Mouse (Mus musculus) midbrain, embryonic 14.5 days (tissue): Measurements from ENCODE around the gene Coq2. TPM values are rescaled to one million over a fixed set of nuclear protein-coding genes. Genes with fewer than 3 reads are reported as not detected.
A peak's percentile ranks its signal among the peaks of the same experiment; 100 is the strongest.

Source experiments
- ATAC-seq: fragments of 200-750 bp; cut with Nextera tagmentation; 2 replicates; pipeline ENCODE4 v1.8.0; 2017; ENCODE audit warnings: moderate number of reproducible peaks, moderate library complexity; ENCODE audit not compliant: low FRiP score, low TSS enrichment
- DNase-seq: peaks from one replicate; pipeline ENCODE4 v3.0.0-alpha.2; 2015
- H3K27ac ChIP-seq: fragments of 300-500 bp; sonication (generic); replicated peaks from 2 replicates; pipeline ENCODE4 v1.5.1; 2014; ENCODE audit warnings: mild to moderate bottlenecking, low read depth, low read length, moderate library complexity
- H3K27me3 ChIP-seq: fragments of 300-500 bp; sonication (generic); 2 replicates; pipeline ENCODE4 v1.6.1; 2014; ENCODE audit warnings: low read length, control low read depth, mixed read lengths; ENCODE audit not compliant: control insufficient read depth, insufficient read depth
- H3K36me3 ChIP-seq: fragments of 300-500 bp; sonication (generic); 2 replicates; pipeline ENCODE4 v1.6.1; 2014; ENCODE audit warnings: low read length, control low read depth; ENCODE audit not compliant: control insufficient read depth, insufficient read depth
- H3K4me1 ChIP-seq: fragments of 300-500 bp; sonication (generic); 2 replicates; pipeline ENCODE4 v1.6.1; 2014; ENCODE audit warnings: mild to moderate bottlenecking, antibody characterized with exemption, low read length, control low read depth; ENCODE audit not compliant: control insufficient read depth, insufficient read depth
- H3K4me2 ChIP-seq: fragments of 300-500 bp; sonication (generic); 2 replicates; pipeline ENCODE4 v1.6.1; 2014; ENCODE audit warnings: mild to moderate bottlenecking, low read length, moderate library complexity
- H3K4me3 ChIP-seq: fragments of 300-500 bp; sonication (generic); replicated peaks from 2 replicates; pipeline ENCODE4 v1.5.1; 2014; ENCODE audit warnings: low read depth, low read length
- H3K9ac ChIP-seq: fragments of 300-500 bp; sonication (generic); replicated peaks from 2 replicates; pipeline ENCODE4 v1.6.1; 2014; ENCODE audit warnings: mild to moderate bottlenecking, low read length, moderate library complexity
- H3K9me3 ChIP-seq: fragments of 300-500 bp; sonication (generic); 2 replicates; pipeline ENCODE4 v1.6.1; 2016; ENCODE audit warnings: low read length, control low read depth, mixed read lengths; ENCODE audit not compliant: control insufficient read depth
- WGBS: fragments of 180-500 bp; shearing (Covaris S2); extraction: QIAGEN DNeasy Blood & Tissue Kit; methylation state at CpG from one replicate; pipeline ENCODE4 v1.1.7; 2014; 5-methylcytosine and 5-hydroxymethylcytosine counted together
- polyA plus RNA-seq: library from polyadenylated mRNA; unstranded; fragments of >200 nt; fragmentation: Nextera tagmentation; extraction: Ambion mirVana; gene quantifications from 2 replicates; pipeline ENCODE4 v1.2.1, GENCODE M21; 2014

The Coq2 gene
- 52.1 and 54.8 TPM in 2 replicates for polyA plus RNA-seq

GRCm38 (mm10) chr5:100674711-100675376, at the start of gene Coq2:
Gene Coq2 (minus strand): TSS chr5:100675140.
- Histone ChIP-seq H3K27ac (peak within 1 kb of the TSS; percentile 63), H3K9ac (peak within 1 kb of the TSS; percentile 81), H3K4me2 (peak within 1 kb of the TSS; percentile 73), H3K4me1 (peaks cover 11% of the 10 kb centered on the region), H3K9me3 (no peaks in the 10 kb centered on the region), H3K27me3 (no peaks in the 10 kb centered on the region), H3K36me3 (no peaks in the 10 kb centered on the region; the same call in 1 of the 2 replicates), H3K4me3 (peak within 1 kb of the TSS; percentile 73)
- ATAC-seq (peak; percentile 65; the same call in 1 of the 2 replicates), DNase-seq (peak; percentile 90)
- WGBS = 11% methylated on average over 17 of the region's 17 CpGs

GRCm38 (mm10) chr5:100719235-100720088, 44.5 kb upstream of the Coq2 start, which contains the start of gene Hpse:
Gene Hpse (minus strand): TSS chr5:100719716.
- Histone ChIP-seq H3K4me2 (peak within 1 kb of the TSS; percentile 89), H3K4me1 (0 out of 2 replicates have a peak, but pooled peaks cover 4% of the 10 kb centered on the region), H3K36me3 (no peaks in the 10 kb centered on the region), H3K27ac (no peak within 1 kb of the TSS), H3K4me3 (peak within 1 kb of the TSS; percentile 45), H3K27me3 (peaks cover 10% of the 10 kb centered on the region), H3K9ac (peak within 1 kb of the TSS; percentile 46), H3K9me3 (no peaks in the 10 kb centered on the region)
- DNase-seq = peak; percentile 48
- ATAC-seq = 0 out of 2 replicates have a peak, but pooled peaks have one; percentile 43
- under 1% methylated on average over 52 of the region's 56 CpGs for WGBS

- WGBS = 95% methylated on average over 15 of the region's 15 CpGs
- ATAC-seq = no peak
- no peak overlapping the region for H3K9ac ChIP-seq
- H3K4me3 ChIP-seq = no peak overlapping the region
- DNase-seq = no peak
- no peak overlapping the region for H3K4me2 ChIP-seq
- H3K9me3 ChIP-seq = no peaks in the 10 kb centered on the region
- no peaks in the 10 kb centered on the region for H3K36me3 ChIP-seq
- H3K27me3 ChIP-seq = peaks cover 10% of the 10 kb centered on the region
- 0 out of 2 replicates have a peak, but pooled peaks cover 4% of the 10 kb centered on the region for H3K4me1 ChIP-seq
- H3K27ac ChIP-seq = no peak overlapping the region
These were observed 41.8 kb upstream of the Coq2 start for GRCm38 (mm10) chr5:100716762-100717161.

- Histone ChIP-seq H3K36me3 (no peaks in the 10 kb centered on the region), H3K4me1 (no peaks in the 10 kb centered on the region), H3K27me3 (no peaks in the 10 kb centered on the region), H3K27ac (no peak overlapping the region), H3K9ac (no peak overlapping the region), H3K9me3 (no peaks in the 10 kb centered on the region), H3K4me3 (no peak overlapping the region), H3K4me2 (no peak overlapping the region)
- DNase-seq (no peak), ATAC-seq (no peak)
- WGBS = 94% methylated on average over 6 of the region's 6 CpGs
These were observed 36.3 kb upstream of the Coq2 start for GRCm38 (mm10) chr5:100711219-100711618.

- Histone ChIP-seq H3K9ac (no peak overlapping the region), H3K4me2 (no peak overlapping the region), H3K9me3 (no peaks in the 10 kb centered on the region), H3K4me3 (no peak overlapping the region), H3K27ac (no peak overlapping the region), H3K27me3 (no peaks in the 10 kb centered on the region), H3K4me1 (no peaks in the 10 kb centered on the region), H3K36me3 (no peaks in the 10 kb centered on the region)
- 63% methylated on average over 2 of the region's 2 CpGs for WGBS
- DNase-seq (no peak), ATAC-seq (no peak)
These were observed 35.1 kb upstream of the Coq2 start for GRCm38 (mm10) chr5:100710012-100710411.

- Histone ChIP-seq H3K4me1 (no peaks in the 10 kb centered on the region), H3K9me3 (no peaks in the 10 kb centered on the region), H3K9ac (no peak overlapping the region), H3K4me3 (no peak overlapping the region), H3K36me3 (no peaks in the 10 kb centered on the region), H3K27ac (no peak overlapping the region), H3K27me3 (no peaks in the 10 kb centered on the region), H3K4me2 (no peak overlapping the region)
- no peak for DNase-seq
- WGBS = 92% methylated on average over 6 of the region's 6 CpGs
- no peak for ATAC-seq
These were observed 34.1 kb upstream of the Coq2 start for GRCm38 (mm10) chr5:100709035-100709434.

- H3K4me2 ChIP-seq = no peak overlapping the region
- WGBS = 44% methylated on average over 8 of the region's 8 CpGs
- no peak for ATAC-seq
- no peak overlapping the region for H3K4me3 ChIP-seq
- H3K9me3 ChIP-seq = no peaks in the 10 kb centered on the region
- no peak for DNase-seq
- H3K27me3 ChIP-seq = no peaks in the 10 kb centered on the region
- H3K4me1 ChIP-seq = no peaks in the 10 kb centered on the region
- H3K9ac ChIP-seq = no peak overlapping the region
- H3K27ac ChIP-seq = no peak overlapping the region
- H3K36me3 ChIP-seq = no peaks in the 10 kb centered on the region
These were observed 31.7 kb upstream of the Coq2 start for GRCm38 (mm10) chr5:100706675-100707074.

GRCm38 (mm10) chr5:100704272-100704671, 29.3 kb upstream of the Coq2 start:
- no peak overlapping the region for H3K4me2 ChIP-seq
- WGBS = 93% methylated on average over 2 of the region's 2 CpGs
- no peaks in the 10 kb centered on the region for H3K4me1 ChIP-seq
- no peaks in the 10 kb centered on the region for H3K9me3 ChIP-seq
- no peak overlapping the region for H3K4me3 ChIP-seq
- ATAC-seq (no peak), DNase-seq (no peak)
- H3K9ac ChIP-seq = no peak overlapping the region
- H3K27me3 ChIP-seq = no peaks in the 10 kb centered on the region
- H3K36me3 ChIP-seq = no peaks in the 10 kb centered on the region
- H3K27ac ChIP-seq = no peak overlapping the region
